Mouse (Mus musculus) sigmoid colon, adult 10 weeks (tissue): ENCODE measurements around the gene Rcc1. TPM values are rescaled to one million over a fixed set of nuclear protein-coding genes. Genes with fewer than 3 reads are reported as not detected.

Source experiments
- polyA plus RNA-seq: library from polyadenylated mRNA; stranded (reverse); fragments of 350-450 nt; fragmentation: Illumina TruSeq; extraction: RNeasy Lipid Tissue Mini Kit (QIAGEN cat#74804); gene quantifications from one replicate; pipeline ENCODE4 v1.2.3, GENCODE M21; 2014; ENCODE audit warnings: low read depth, low replicate concordance

The Rcc1 gene
- 7.5 TPM for polyA plus RNA-seq

DNA sequence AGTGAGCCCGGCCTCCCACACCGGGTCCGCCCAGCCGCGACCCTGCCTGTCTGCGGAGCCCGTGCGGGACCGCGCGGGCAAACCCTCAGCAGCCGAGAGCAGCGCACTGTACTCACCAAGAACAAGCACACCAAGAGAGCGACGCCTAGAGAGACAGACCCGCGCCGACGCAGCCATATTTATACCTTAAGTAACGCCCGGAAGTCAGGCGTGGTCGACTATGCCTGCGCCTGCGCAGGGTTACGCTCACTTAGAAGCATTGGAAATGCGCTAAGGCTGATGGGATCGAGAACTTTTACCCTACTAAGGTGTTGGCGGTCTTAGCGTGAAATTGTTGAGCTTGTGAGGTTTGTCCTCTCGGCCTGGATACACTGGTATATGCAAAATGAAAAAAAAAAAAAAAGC lies at the start of gene Rcc1:
Gene Rcc1, minus strand, starts transcription at position 125 of the 405 bp plus-strand sequence.

DNA sequence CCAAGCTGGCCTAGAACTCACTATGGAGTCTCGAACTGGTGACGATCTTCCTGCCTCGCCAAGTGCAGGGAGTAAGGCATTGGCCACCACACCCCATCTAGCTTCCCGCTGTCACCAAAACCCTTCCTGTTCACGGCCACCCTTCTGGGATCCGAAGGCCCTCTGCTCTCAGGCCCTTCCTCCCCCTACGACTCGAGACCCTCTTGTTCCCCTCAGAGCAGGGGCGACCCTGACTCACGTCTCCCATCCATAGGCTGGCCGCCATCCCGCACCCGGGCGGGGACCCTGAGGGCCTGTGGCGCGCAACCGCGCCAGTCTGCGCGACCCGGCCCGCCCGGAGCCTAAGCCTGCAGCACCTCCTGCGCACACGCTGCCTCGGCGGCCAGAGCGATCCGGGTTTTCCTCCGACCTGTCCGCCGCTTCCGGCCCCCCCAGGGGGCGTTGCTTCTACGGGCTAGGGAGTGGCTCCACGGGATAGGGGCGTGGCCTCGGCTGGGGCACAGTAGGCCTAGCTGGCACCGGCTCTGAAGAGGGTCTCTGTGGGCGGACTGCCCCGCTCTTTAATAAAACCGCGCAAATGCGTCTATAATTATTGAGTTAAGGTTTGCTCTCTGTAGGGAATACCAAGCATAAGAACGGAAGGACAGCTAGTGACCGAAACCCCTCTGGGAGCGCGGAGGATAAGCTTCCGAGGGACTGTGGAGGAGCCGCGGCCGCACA lies 24.1 kb downstream of the Rcc1 start, which contains the start of gene Trnau1ap:
Gene Trnau1ap, minus strand, starts transcription at position 424 of the 720 bp plus-strand sequence.

DNA sequence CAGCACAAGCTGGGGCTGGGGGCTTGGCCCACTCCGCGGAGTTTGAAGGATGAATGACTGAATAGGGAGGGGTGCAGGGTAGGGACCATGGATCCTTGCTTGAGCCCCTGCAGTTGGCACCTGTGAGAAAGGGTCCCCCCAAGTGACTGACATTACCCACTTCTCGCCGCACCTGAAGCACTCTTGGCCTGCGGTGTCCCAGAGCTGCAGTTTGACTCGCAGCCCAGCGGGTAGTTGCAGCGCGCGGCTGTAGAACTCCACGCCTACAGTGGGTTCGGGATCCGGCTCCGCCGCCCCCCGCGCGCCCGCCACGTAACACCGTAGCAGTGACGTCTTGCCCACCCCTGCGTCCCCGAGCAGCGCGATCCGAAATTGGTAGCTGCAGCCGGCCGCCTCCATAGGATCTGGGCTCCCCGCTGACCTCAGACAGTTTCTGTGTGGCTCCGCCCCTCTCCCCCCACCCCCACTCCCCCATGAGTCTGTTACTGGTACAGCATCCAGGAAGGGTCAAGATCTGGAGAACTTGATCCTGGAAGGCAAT lies 50.4 kb downstream of the Rcc1 start, which contains the start of gene Rab42:
Gene Rab42, minus strand, starts transcription at position 447 of the 541 bp plus-strand sequence.

Other genes with a start within 250 kb of the Rcc1 start
- 0.50 TPM for gene Oprd1, start 209.1 kb downstream of the Rcc1 start, polyA plus RNA-seq
- 70.9 TPM for gene Ythdf2, start 141.3 kb downstream of the Rcc1 start, polyA plus RNA-seq
- gene Gmeb1, start 92.0 kb downstream of the Rcc1 start, polyA plus RNA-seq: 7.3 TPM
- 21.5 TPM for gene Taf12, start 79.2 kb downstream of the Rcc1 start, polyA plus RNA-seq
- not detected for gene Rab42, start 50.2 kb downstream of the Rcc1 start, polyA plus RNA-seq
- 10.3 TPM for gene Trnau1ap, start 24.1 kb downstream of the Rcc1 start, polyA plus RNA-seq
- 33.6 TPM for gene Phactr4, start 68.9 kb upstream of the Rcc1 start, polyA plus RNA-seq
- 3.0 TPM for gene Med18, start 110.3 kb upstream of the Rcc1 start, polyA plus RNA-seq
- gene Sesn2, start 156.9 kb upstream of the Rcc1 start, polyA plus RNA-seq: 0.79 TPM
- gene Atpif1, start 180.1 kb upstream of the Rcc1 start, polyA plus RNA-seq: 336 TPM
- 198 TPM for gene Dnajc8, start 181.9 kb upstream of the Rcc1 start, polyA plus RNA-seq
- gene Ptafr, start 210.5 kb upstream of the Rcc1 start, polyA plus RNA-seq: 1.8 TPM